Mouse (Mus musculus) midbrain, postnatal 0 days (tissue): ENCODE results near the gene Ccna2. TPM values are rescaled to one million over a fixed set of nuclear protein-coding genes. Genes with fewer than 3 reads are reported as not detected.
A peak's percentile ranks its signal among the peaks of the same experiment; 100 is the strongest.
"Not testable (repeated sequence)": the region's sequence is repeated elsewhere in the genome, so short reads cannot be mapped to it uniquely, and the experiment has no call there.

Experiments
- ATAC-seq: fragments of 200-750 bp; cut with Nextera tagmentation; 2 replicates; pipeline ENCODE4 v1.8.0; 2017; ENCODE audit warnings: moderate number of reproducible peaks, mild to moderate bottlenecking, moderate TSS enrichment, moderate library complexity; ENCODE audit not compliant: low FRiP score
- DNase-seq: peaks from one replicate; pipeline ENCODE4 v3.0.0-alpha.2; 2015; ENCODE audit warnings: low spot score
- H3K27ac ChIP-seq: fragments of 300-500 bp; sonication (generic); 2 replicates; pipeline ENCODE4 v1.5.1; 2014; ENCODE audit warnings: low read depth, mild to moderate bottlenecking, low read length, mixed read lengths
- H3K27me3 ChIP-seq: fragments of 300-500 bp; sonication (generic); 2 replicates; pipeline ENCODE4 v1.6.1; 2014; ENCODE audit warnings: low read length, control low read depth, mixed read lengths; ENCODE audit not compliant: insufficient read depth
- H3K36me3 ChIP-seq: fragments of 300-500 bp; sonication (generic); 2 replicates; pipeline ENCODE4 v1.6.1; 2014; ENCODE audit warnings: low read length, control low read depth, mixed read lengths; ENCODE audit not compliant: insufficient read depth
- H3K4me1 ChIP-seq: fragments of 300-500 bp; sonication (generic); 2 replicates; pipeline ENCODE4 v1.6.1; 2014; ENCODE audit warnings: mild to moderate bottlenecking, control low read depth, antibody characterized with exemption, low read length, mixed read lengths; ENCODE audit not compliant: insufficient read depth
- H3K4me2 ChIP-seq: fragments of 300-500 bp; sonication (generic); 2 replicates; pipeline ENCODE4 v1.6.1; 2014; ENCODE audit warnings: low read depth, mild to moderate bottlenecking, low read length, mixed read lengths; ENCODE audit not compliant: poor library complexity, severe bottlenecking
- H3K4me3 ChIP-seq: fragments of 300-500 bp; sonication (generic); 2 replicates; pipeline ENCODE4 v1.5.1; 2014; ENCODE audit warnings: low read depth, mild to moderate bottlenecking, low read length, moderate library complexity
- H3K9ac ChIP-seq: fragments of 300-500 bp; sonication (generic); replicated peaks from 2 replicates; pipeline ENCODE4 v1.6.1; 2014; ENCODE audit warnings: mild to moderate bottlenecking, low read length, moderate library complexity, mixed read lengths; ENCODE audit not compliant: poor library complexity, severe bottlenecking
- H3K9me3 ChIP-seq: fragments of 300-500 bp; sonication (generic); 2 replicates; pipeline ENCODE4 v1.6.1; 2016; ENCODE audit warnings: low read length, control low read depth
- CTCF ChIP-seq: IDR thresholded peaks from 2 replicates; pipeline ENCODE4 v1.5.1; 2016; ENCODE audit warnings: antibody characterized with exemption, mild to moderate bottlenecking
- WGBS: fragments of 180-500 bp; shearing (Covaris S2); extraction: QIAGEN DNeasy Blood & Tissue Kit; methylation state at CpG from one replicate; pipeline ENCODE4 v1.1.7; 2014; 5-methylcytosine and 5-hydroxymethylcytosine counted together
- polyA plus RNA-seq: library from polyadenylated mRNA; unstranded; fragments of >200 nt; fragmentation: Nextera tagmentation; extraction: Ambion mirVana; gene quantifications from 2 replicates; pipeline ENCODE4 v1.2.1, GENCODE M21; 2015
- total RNA-seq: library from RNA; depleted of rRNA; stranded (reverse); fragments of >200 nt; gene quantifications from 2 replicates; pipeline ENCODE4 v1.2.3, GENCODE M21; 2014

The Ccna2 gene
- total and polyA plus RNA-seq, 2 experiments from 2014 or later: 10.5 to 15.0 TPM

- WGBS: 82% methylated on average over 7 of the region's 7 CpGs
- H3K27me3 ChIP-seq: no peaks in the 10 kb centered on the region
- DNase-seq: no peak
- no peak overlapping the region for H3K4me3 ChIP-seq
- H3K9me3 ChIP-seq: no peaks in the 10 kb centered on the region
- no peak for ATAC-seq
- no peaks in the 10 kb centered on the region for H3K4me1 ChIP-seq
- H3K9ac ChIP-seq: no peak overlapping the region
- TF ChIP-seq CTCF: no peak
- H3K27ac ChIP-seq: no peak overlapping the region
- peaks cover 13% of the 10 kb centered on the region for H3K36me3 ChIP-seq
- no peak overlapping the region for H3K4me2 ChIP-seq
These were observed 34.2 kb upstream of the Ccna2 start for GRCm38 (mm10) chr3:36605894-36606783.

- not testable (repeated sequence) for H3K27me3 ChIP-seq, H3K4me2 ChIP-seq, H3K9ac ChIP-seq, DNase-seq, ATAC-seq, H3K4me3 ChIP-seq, H3K27ac ChIP-seq, H3K9me3 ChIP-seq, H3K4me1 ChIP-seq
- peak; percentile 30; the same call in 1 of the 2 replicates for TF ChIP-seq CTCF
- WGBS: 92% methylated on average over 8 of the region's 9 CpGs
- peaks cover 16% of the 10 kb centered on the region for H3K36me3 ChIP-seq
These were observed 27.8 kb upstream of the Ccna2 start for GRCm38 (mm10) chr3:36599773-36600172.

- no peak overlapping the region for H3K4me3 ChIP-seq
- H3K9me3 ChIP-seq: no peaks in the 10 kb centered on the region
- no peak overlapping the region for H3K4me2 ChIP-seq
- WGBS: 75% methylated on average over 3 of the region's 3 CpGs
- no peak overlapping the region for H3K27ac ChIP-seq
- no peak for DNase-seq
- peaks cover 18% of the 10 kb centered on the region for H3K36me3 ChIP-seq
- ATAC-seq: no peak
- no peaks in the 10 kb centered on the region for H3K27me3 ChIP-seq
- H3K9ac ChIP-seq: no peak overlapping the region
- no peaks in the 10 kb centered on the region for H3K4me1 ChIP-seq
- TF ChIP-seq CTCF: no peak
These were observed 26.9 kb upstream of the Ccna2 start for GRCm38 (mm10) chr3:36598811-36599210.

GRCm38 (mm10) chr3:36571361-36571826 is 556 bp downstream of the Ccna2 start:
- DNase-seq (no peak), ATAC-seq (no peak; the same call in none of the 2 replicates)
- WGBS: under 1% methylated on average over 46 of the region's 46 CpGs
- H3K4me3 ChIP-seq: peak overlapping the region; percentile 77
- H3K36me3 ChIP-seq: peaks cover 20% of the 10 kb centered on the region
- H3K4me1 ChIP-seq: no peaks in the 10 kb centered on the region
- H3K27ac ChIP-seq: no peak overlapping the region
- no peak for TF ChIP-seq CTCF
- H3K27me3 ChIP-seq: no peaks in the 10 kb centered on the region
- H3K4me2 ChIP-seq: peak overlapping the region; percentile 100
- peak overlapping the region; percentile 64 for H3K9ac ChIP-seq
- H3K9me3 ChIP-seq: no peaks in the 10 kb centered on the region

GRCm38 (mm10) chr3:36569836-36570235 is 2.1 kb downstream of the Ccna2 start:
- Histone ChIP-seq H3K4me1 (no peaks in the 10 kb centered on the region), H3K9me3 (no peaks in the 10 kb centered on the region), H3K27ac (no peak overlapping the region), H3K9ac (no peak overlapping the region), H3K4me2 (no peak overlapping the region), H3K36me3 (peaks cover 29% of the 10 kb centered on the region), H3K4me3 (no peak overlapping the region), H3K27me3 (no peaks in the 10 kb centered on the region)
- DNase-seq (no peak), ATAC-seq (no peak)
- 82% methylated on average over 5 of the region's 5 CpGs for WGBS
- no peak for TF ChIP-seq CTCF

- H3K4me2 ChIP-seq: no peak overlapping the region
- H3K27ac ChIP-seq: no peak overlapping the region
- no peaks in the 10 kb centered on the region for H3K9me3 ChIP-seq
- WGBS: 96% methylated on average over 3 of the region's 3 CpGs
- H3K27me3 ChIP-seq: no peaks in the 10 kb centered on the region
- no peak overlapping the region for H3K4me3 ChIP-seq
- no peak for DNase-seq
- ATAC-seq: no peak
- H3K9ac ChIP-seq: no peak overlapping the region
- no peaks in the 10 kb centered on the region for H3K4me1 ChIP-seq
- H3K36me3 ChIP-seq: peaks cover 56% of the 10 kb centered on the region
- TF ChIP-seq CTCF: peak; percentile 11
These were observed 8.3 kb downstream of the Ccna2 start for GRCm38 (mm10) chr3:36563666-36564065.
